8 mouse cellular contexts compared by ENCODE assay signal in genomic region chr8:107942752-107943510, GRCm38 (mm10). TPM values are rescaled to one million over a fixed set of nuclear protein-coding genes. Genes with fewer than 3 reads are reported as not detected.
A peak's percentile ranks its signal among the peaks of the same experiment; 100 is the strongest.
DNase-seq lines count a peak whose midpoint lies in the region; ATAC-seq and TF ChIP-seq lines count a peak whose summit lies in the region.

No protein-coding gene starts in this region.

- H3K9ac ChIP-seq in kidney, postnatal 0 days (ENCODE audit: low read depth, low read length), result no peak overlapping the region
- H3K9ac ChIP-seq in embryonic facial prominence, embryonic 14.5 days (ENCODE audit: low read depth, low read length), result peak overlapping the region; percentile 59
- no peak overlapping the region for H3K9ac ChIP-seq in stomach, embryonic 14.5 days (replicated peaks; ENCODE audit: low read depth, low read length)

- H3K36me3 ChIP-seq in kidney, postnatal 0 days (ENCODE audit: insufficient read depth, low read length), result no peaks in the 10 kb centered on the region
- no peaks in the 10 kb centered on the region for H3K36me3 ChIP-seq in embryonic facial prominence, embryonic 14.5 days (ENCODE audit: control insufficient read depth, insufficient read depth, low read length)
- H3K36me3 ChIP-seq in limb, embryonic 10.5 days, result no peaks in the 10 kb centered on the region
- H3K36me3 ChIP-seq in stomach, embryonic 14.5 days (ENCODE audit: control insufficient read depth, insufficient read depth, low read length), result no peaks in the 10 kb centered on the region

- H3K4me3 ChIP-seq in kidney, postnatal 0 days (replicated peaks; ENCODE audit: low read depth, low read length), result 0 out of 2 replicates have a peak overlapping the region, but pooled peaks have one; percentile 11
- peak overlapping the region; percentile 32 for H3K4me3 ChIP-seq in embryonic facial prominence, embryonic 14.5 days (ENCODE audit: low read depth, low read length)
- H3K4me3 ChIP-seq in limb, embryonic 10.5 days, result peak overlapping the region; percentile 43
- H3K4me3 ChIP-seq in stomach, embryonic 14.5 days (ENCODE audit: low read depth, low read length), result peak overlapping the region; percentile 16; the same call in 1 of the 2 replicates

- no peak overlapping the region for H3K27ac ChIP-seq in kidney, postnatal 0 days
- H3K27ac ChIP-seq in embryonic facial prominence, embryonic 14.5 days (replicated peaks; ENCODE audit: low read depth, low read length), result peak overlapping the region; percentile 71
- H3K27ac ChIP-seq in limb, embryonic 10.5 days, result peak overlapping the region; percentile 72
- H3K27ac ChIP-seq in stomach, embryonic 14.5 days (ENCODE audit: low read length), result no peak overlapping the region

- H3K4me1 ChIP-seq in kidney, postnatal 0 days (replicated peaks; ENCODE audit: insufficient read depth, low read length), result no peaks in the 10 kb centered on the region; the same call in 1 of the 2 replicates
- H3K4me1 ChIP-seq in embryonic facial prominence, embryonic 14.5 days (ENCODE audit: control insufficient read depth, insufficient read depth, low read length), result peaks cover 15% of the 10 kb centered on the region
- peaks cover 76% of the 10 kb centered on the region for H3K4me1 ChIP-seq in limb, embryonic 10.5 days
- peaks cover 16% of the 10 kb centered on the region for H3K4me1 ChIP-seq in stomach, embryonic 14.5 days (ENCODE audit: control insufficient read depth, insufficient read depth, low read length)

- TF ChIP-seq CTCF in kidney, postnatal 0 days (IDR thresholded peaks at IDR 0.05; ENCODE audit: low read depth), result no peak

- peaks cover 30% of the 10 kb centered on the region for H3K27me3 ChIP-seq in kidney, postnatal 0 days (ENCODE audit: insufficient read depth, low read length)
- H3K27me3 ChIP-seq in embryonic facial prominence, embryonic 14.5 days (replicated peaks; ENCODE audit: control insufficient read depth, insufficient read depth, low read length), result peaks cover 11% of the 10 kb centered on the region
- H3K27me3 ChIP-seq in limb, embryonic 10.5 days (ENCODE audit: low read depth, poor library complexity, severe bottlenecking), result peaks cover 36% of the 10 kb centered on the region
- H3K27me3 ChIP-seq in stomach, embryonic 14.5 days (ENCODE audit: control insufficient read depth, insufficient read depth, low read length), result no peaks in the 10 kb centered on the region

- peak overlapping the region; percentile 30 for H3K4me2 ChIP-seq in kidney, postnatal 0 days (ENCODE audit: low read length)
- peak overlapping the region; percentile 54 for H3K4me2 ChIP-seq in embryonic facial prominence, embryonic 14.5 days (ENCODE audit: low read depth, low read length)
- peak overlapping the region; percentile 49 for H3K4me2 ChIP-seq in stomach, embryonic 14.5 days (replicated peaks; ENCODE audit: low read depth, low read length)

- H3K9me3 ChIP-seq in kidney, postnatal 0 days (replicated peaks; ENCODE audit: low read length), result no peaks in the 10 kb centered on the region
- no peaks in the 10 kb centered on the region for H3K9me3 ChIP-seq in embryonic facial prominence, embryonic 14.5 days (ENCODE audit: control insufficient read depth, low read length)
- H3K9me3 ChIP-seq in limb, embryonic 10.5 days (replicated peaks), result no peaks in the 10 kb centered on the region
- no peaks in the 10 kb centered on the region for H3K9me3 ChIP-seq in stomach, embryonic 14.5 days (ENCODE audit: control insufficient read depth, low read depth, low read length)

- intact Hi-C loops in gastrocnemius, postnatal 14 days (cut with DNase I; ENCODE audit: low total_unique reads), result no loop called here

- DNase-seq in kidney, postnatal 0 days (ENCODE audit: low spot score), result no peak
- DNase-seq in kidney, postnatal 14 days, result no peak
- DNase-seq in embryonic facial prominence, embryonic 14.5 days (ENCODE audit: low spot score), result peak; percentile 54
- DNase-seq in limb, embryonic 10.5 days (ENCODE audit: low spot score), result peak; percentile 56
- no peak for DNase-seq in gastrocnemius, postnatal 14 days
- no peak for DNase-seq in thymus, postnatal 36 days
- no peak for DNase-seq in lung, adult 18-20 months

- no peak for ATAC-seq in kidney, postnatal 0 days (replicated peaks; ENCODE audit: low FRiP score, low read depth)
- 0 out of 2 replicates have a peak, but pooled peaks have one; percentile 30 for ATAC-seq in embryonic facial prominence, embryonic 14.5 days (ENCODE audit: low read depth)
- no peak for ATAC-seq in stomach, embryonic 14.5 days (ENCODE audit: insufficient number of reproducible peaks, insufficient read depth, low FRiP score, low read depth)

- WGBS in kidney, postnatal 0 days, result 1% methylated on average over 17 of the region's 17 CpGs
- WGBS in embryonic facial prominence, embryonic 14.5 days, result under 1% methylated on average over 17 of the region's 17 CpGs
- 2% methylated on average over 17 of the region's 17 CpGs for WGBS in limb, embryonic 10.5 days
- WGBS in stomach, embryonic 14.5 days, result 1% methylated on average over 17 of the region's 17 CpGs

RNA-seq across cellular contexts. Expression of gene Zfhx3, which starts 0.5 kb away (rescaled TPM):
- 5.0 and 5.5 TPM in 2 replicates for polyA plus RNA-seq in kidney, postnatal 0 days (2015; fragmentation: Nextera tagmentation; extraction: Ambion mirVana)
- polyA plus RNA-seq in embryonic facial prominence, embryonic 14.5 days (2014; fragmentation: Nextera tagmentation; extraction: Ambion mirVana), result 14.2 and 17.0 TPM in 2 replicates
- polyA plus RNA-seq in limb, embryonic 10.5 days (2016; fragmentation: Nextera tagmentation; extraction: Ambion mirVana), result 15.8 and 28.1 TPM in 2 replicates
- polyA plus RNA-seq in stomach, embryonic 14.5 days (2014; fragmentation: Nextera tagmentation; extraction: Ambion mirVana), result 24.1 and 25.4 TPM in 2 replicates
- 10 to 100 TPM in 1 of 2 experiments, 1 to 10 TPM in 1; 9.7 to 10.8 TPM for total RNA-seq in gastrocnemius, postnatal 14 days (2021)

Comparison
In these comparisons a context has a peak if more than half of its experiments do, and no peak if none do; other contexts are left out.
1. DNase-seq: peak in embryonic facial prominence, embryonic 14.5 days (single experiment) and limb, embryonic 10.5 days (single experiment); none in kidney, postnatal 0 days (single experiment), kidney, postnatal 14 days (single experiment), gastrocnemius, postnatal 14 days (single experiment), thymus, postnatal 36 days (0 of 2) and lung, adult 18-20 months (0 of 2).
2. H3K27ac ChIP-seq: peak in embryonic facial prominence, embryonic 14.5 days (single experiment) and limb, embryonic 10.5 days (single experiment); none in kidney, postnatal 0 days (single experiment) and stomach, embryonic 14.5 days (single experiment).
3. Peak in every context shown above with its lines, with median percentiles within 50 percentile points of each other: H3K4me2 ChIP-seq and H3K4me3 ChIP-seq.